Comparison of ENCODE assay signal across 8 mouse cellular contexts in genomic region chr9:107526198-107527026, GRCm38 (mm10). TPM values are rescaled to one million over a fixed set of nuclear protein-coding genes. Genes with fewer than 3 reads are reported as not detected.
DNase-seq lines count a peak whose midpoint lies in the region; ATAC-seq and TF ChIP-seq lines count a peak whose summit lies in the region.

No protein-coding gene starts in this region.

- no peak overlapping the region for H3K27ac ChIP-seq in bone marrow macrophage, adult 2 months (ENCODE audit: insufficient read depth, low read depth, low read length)
- H3K27ac ChIP-seq in forebrain, embryonic 15.5 days (replicated peaks), result no peak overlapping the region
- peak overlapping the region; percentile 74 for H3K27ac ChIP-seq in hindbrain, embryonic 10.5 days

- peak overlapping the region; percentile 31 for H3K4me2 ChIP-seq in forebrain, embryonic 15.5 days (replicated peaks)

- no peak for TF ChIP-seq POLR2A in bone marrow macrophage, adult 2 months (IDR thresholded peaks at IDR 0.05; ENCODE audit: borderline replicate concordance, low read depth, low read length)

- 5% methylated on average over 44 of the region's 44 CpGs for WGBS in forebrain, embryonic 15.5 days
- 4% methylated on average over 44 of the region's 44 CpGs for WGBS in hindbrain, embryonic 10.5 days

- no peaks in the 10 kb centered on the region for H3K36me3 ChIP-seq in forebrain, embryonic 15.5 days
- no peaks in the 10 kb centered on the region for H3K36me3 ChIP-seq in hindbrain, embryonic 10.5 days

- H3K9me3 ChIP-seq in forebrain, embryonic 15.5 days, result no peaks in the 10 kb centered on the region
- no peaks in the 10 kb centered on the region for H3K9me3 ChIP-seq in hindbrain, embryonic 10.5 days

- peak; percentile 54 for ATAC-seq in forebrain, embryonic 15.5 days (replicated peaks)

- TF ChIP-seq CTCF in bone marrow macrophage, adult 2 months (IDR thresholded peaks at IDR 0.05; ENCODE audit: low read depth, low read length), result no peak

- no peaks in the 10 kb centered on the region for H3K4me1 ChIP-seq in bone marrow macrophage, adult 2 months (ENCODE audit: control insufficient read depth, insufficient read depth, low read length)
- peaks cover 15% of the 10 kb centered on the region for H3K4me1 ChIP-seq in forebrain, embryonic 15.5 days
- peaks cover 30% of the 10 kb centered on the region for H3K4me1 ChIP-seq in hindbrain, embryonic 10.5 days (replicated peaks)

- H3K9ac ChIP-seq in forebrain, embryonic 15.5 days (replicated peaks), result no peak overlapping the region

- H3K27me3 ChIP-seq in forebrain, embryonic 15.5 days, result peaks cover 25% of the 10 kb centered on the region; the same call in 1 of the 2 replicates
- H3K27me3 ChIP-seq in hindbrain, embryonic 10.5 days (ENCODE audit: insufficient read depth, poor library complexity, severe bottlenecking), result peaks cover 82% of the 10 kb centered on the region

- DNase-seq in CD8-positive naive resting alpha-beta T cell, adult 2 months (ENCODE audit: low read depth in 2 of 2, low spot score in 2 of 2), result peak; percentile 74 to 85
- DNase-seq in hindbrain, embryonic 10.5 days (ENCODE audit: low spot score), result peak; percentile 88
- DNase-seq in layer of hippocampus, postnatal 10 days (ENCODE audit: low spot score in 2 of 2), result peak; percentile 77 to 80
- DNase-seq in lung, postnatal 14 days, result peak; percentile 77
- DNase-seq in ovary, postnatal 14 days (ENCODE audit: low spot score), result peak; percentile 89
- DNase-seq in thymus, postnatal 0 days (ENCODE audit: low spot score), result peak; percentile 84

- H3K4me3 ChIP-seq in bone marrow macrophage, adult 2 months (ENCODE audit: insufficient read depth, low read length), result peak overlapping the region; percentile 20
- peak overlapping the region; percentile 25 for H3K4me3 ChIP-seq in forebrain, embryonic 15.5 days
- peak overlapping the region; percentile 47 for H3K4me3 ChIP-seq in hindbrain, embryonic 10.5 days

RNA-seq across cellular contexts. Expression of gene Tmem115, which starts 7.3 kb away (rescaled TPM):
- polyA plus RNA-seq in bone marrow macrophage, adult 2 months (2012; ENCODE audit: insufficient read depth, insufficient read length, missing spikeins), result 19.0 and 20.9 TPM in 2 replicates
- 45.7 and 45.8 TPM in 2 replicates for polyA plus RNA-seq in forebrain, embryonic 15.5 days (2015; fragmentation: Nextera tagmentation; extraction: Ambion mirVana)
- polyA plus RNA-seq in hindbrain, embryonic 10.5 days (2016; fragmentation: Nextera tagmentation; extraction: Ambion mirVana), result 36.5 and 44.8 TPM in 2 replicates
- 10 to 100 TPM; 33.2 to 33.3 TPM for total RNA-seq in layer of hippocampus, postnatal 10 days (2021)
- polyA plus RNA-seq in thymus, postnatal 0 days (2015; fragmentation: Nextera tagmentation; extraction: Ambion mirVana), result 35.0 and 37.1 TPM in 2 replicates

RNA-seq across cellular contexts. Expression of gene Cyb561d2, which starts 15.6 kb away (rescaled TPM):
- 18.9 and 30.6 TPM in 2 replicates for polyA plus RNA-seq in bone marrow macrophage, adult 2 months (2012; ENCODE audit: insufficient read depth, insufficient read length, missing spikeins)
- 34.7 and 36.0 TPM in 2 replicates for polyA plus RNA-seq in forebrain, embryonic 15.5 days (2015; fragmentation: Nextera tagmentation; extraction: Ambion mirVana)
- polyA plus RNA-seq in hindbrain, embryonic 10.5 days (2016; fragmentation: Nextera tagmentation; extraction: Ambion mirVana), result 25.1 and 25.9 TPM in 2 replicates
- 10 to 100 TPM; 17.7 to 19.5 TPM for total RNA-seq in layer of hippocampus, postnatal 10 days (2021)
- polyA plus RNA-seq in thymus, postnatal 0 days (2015; fragmentation: Nextera tagmentation; extraction: Ambion mirVana), result 48.5 and 49.8 TPM in 2 replicates

RNA-seq across cellular contexts. Expression of gene Nprl2, which starts 15.6 kb away (rescaled TPM):
- polyA plus RNA-seq in bone marrow macrophage, adult 2 months (2012; ENCODE audit: insufficient read depth, insufficient read length, missing spikeins), result 19.9 and 22.5 TPM in 2 replicates
- polyA plus RNA-seq in forebrain, embryonic 15.5 days (2015; fragmentation: Nextera tagmentation; extraction: Ambion mirVana), result 74.9 and 78.7 TPM in 2 replicates
- polyA plus RNA-seq in hindbrain, embryonic 10.5 days (2016; fragmentation: Nextera tagmentation; extraction: Ambion mirVana), result 39.2 and 45.7 TPM in 2 replicates
- total RNA-seq in layer of hippocampus, postnatal 10 days (2021), result 10 to 100 TPM; 31.1 to 33.1 TPM
- polyA plus RNA-seq in thymus, postnatal 0 days (2015; fragmentation: Nextera tagmentation; extraction: Ambion mirVana), result 47.2 and 48.4 TPM in 2 replicates

RNA-seq across cellular contexts. Expression of gene Zmynd10, which starts 20.7 kb away (rescaled TPM):
- polyA plus RNA-seq in bone marrow macrophage, adult 2 months (2012; ENCODE audit: insufficient read depth, insufficient read length, missing spikeins), result 0.66 TPM in 1 of 2 replicates, not detected in the other
- 3.7 and 4.6 TPM in 2 replicates for polyA plus RNA-seq in forebrain, embryonic 15.5 days (2015; fragmentation: Nextera tagmentation; extraction: Ambion mirVana)
- polyA plus RNA-seq in hindbrain, embryonic 10.5 days (2016; fragmentation: Nextera tagmentation; extraction: Ambion mirVana), result 2.6 and 4.7 TPM in 2 replicates
- 1 to 10 TPM; 3.4 to 4.1 TPM for total RNA-seq in layer of hippocampus, postnatal 10 days (2021)
- 0.89 and 1.5 TPM in 2 replicates for polyA plus RNA-seq in thymus, postnatal 0 days (2015; fragmentation: Nextera tagmentation; extraction: Ambion mirVana)

RNA-seq across cellular contexts. Expression of gene Rassf1, which starts 24.9 kb away (rescaled TPM):
- 45.1 and 46.2 TPM in 2 replicates for polyA plus RNA-seq in bone marrow macrophage, adult 2 months (2012; ENCODE audit: insufficient read depth, insufficient read length, missing spikeins)
- 38.9 and 41.1 TPM in 2 replicates for polyA plus RNA-seq in forebrain, embryonic 15.5 days (2015; fragmentation: Nextera tagmentation; extraction: Ambion mirVana)
- polyA plus RNA-seq in hindbrain, embryonic 10.5 days (2016; fragmentation: Nextera tagmentation; extraction: Ambion mirVana), result 46.4 and 48.3 TPM in 2 replicates
- total RNA-seq in layer of hippocampus, postnatal 10 days (2021), result 10 to 100 TPM; 18.3 to 18.6 TPM
- polyA plus RNA-seq in thymus, postnatal 0 days (2015; fragmentation: Nextera tagmentation; extraction: Ambion mirVana), result 52.1 and 56.2 TPM in 2 replicates
